Mouse (Mus musculus): ENCODE results near the gene Rpl26.
"Not testable (repeated sequence)": the region's sequence is repeated elsewhere in the genome, so short reads cannot be mapped to it uniquely, and the experiment has no call there.

Rpl26 gene

DNA sequence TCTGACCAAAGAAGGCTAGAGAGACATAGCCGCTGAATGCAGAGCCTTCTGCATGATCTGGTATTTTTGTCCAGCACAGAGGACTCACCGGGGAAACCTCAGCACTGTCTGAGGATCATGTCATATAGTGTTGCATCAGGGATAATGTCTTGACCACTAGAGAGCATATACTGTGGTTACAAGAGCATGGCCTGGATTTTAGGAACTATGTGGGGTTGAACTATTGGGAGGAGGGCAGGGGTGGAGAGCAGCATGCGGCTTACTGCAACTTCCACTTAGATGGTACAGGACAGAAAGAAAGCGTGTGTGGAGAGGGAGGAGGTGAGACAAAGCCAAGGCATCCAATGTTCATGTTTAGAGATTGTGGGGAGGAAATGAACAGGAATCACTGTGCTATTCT, 13.2 kb downstream of the Rpl26 start:
- DNase-seq (ENCODE audit: low read depth, low spot score), result no peak

DNA sequence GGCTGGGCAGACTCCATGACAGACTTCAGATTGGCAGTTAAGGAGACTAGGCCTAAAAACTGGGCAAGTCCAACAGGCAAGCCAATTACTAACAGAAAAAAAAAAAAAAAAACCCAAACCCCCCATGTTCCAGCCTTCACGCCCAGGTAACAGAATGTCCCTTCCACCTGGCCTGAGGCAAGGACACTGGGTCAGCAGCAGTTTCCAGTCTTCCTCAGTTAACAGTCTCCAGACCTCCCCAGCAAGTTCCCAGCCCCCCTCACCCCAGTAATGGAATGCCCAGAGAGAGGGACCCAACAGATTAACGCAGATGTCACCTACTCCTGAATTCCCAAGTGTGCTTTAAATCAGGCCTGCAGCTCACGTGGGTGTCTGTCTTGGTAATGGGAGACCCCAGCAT, 21.8 kb downstream of the Rpl26 start:
- no peak for DNase-seq (ENCODE audit: low read depth, low spot score)

DNA sequence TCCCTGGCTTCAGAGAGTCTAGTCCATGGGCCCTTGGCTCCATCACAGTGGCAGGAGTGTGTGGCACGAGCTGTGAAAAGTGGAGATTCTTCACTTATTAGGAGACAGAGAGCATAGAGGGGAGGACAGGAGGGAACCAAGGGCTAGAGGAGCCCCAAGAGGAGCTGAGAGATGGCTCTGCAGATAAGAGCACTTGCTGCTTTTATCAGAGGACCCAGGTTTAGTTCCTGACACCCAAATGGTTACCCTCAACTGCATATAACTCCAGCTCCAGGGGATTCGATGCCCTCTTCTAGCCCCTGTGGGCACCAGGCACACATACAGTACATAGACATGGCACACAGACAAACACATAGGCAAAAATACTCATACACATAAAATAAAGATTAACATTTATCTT, 23.4 kb downstream of the Rpl26 start:
- no peak for DNase-seq (ENCODE audit: low read depth, low spot score)

DNA sequence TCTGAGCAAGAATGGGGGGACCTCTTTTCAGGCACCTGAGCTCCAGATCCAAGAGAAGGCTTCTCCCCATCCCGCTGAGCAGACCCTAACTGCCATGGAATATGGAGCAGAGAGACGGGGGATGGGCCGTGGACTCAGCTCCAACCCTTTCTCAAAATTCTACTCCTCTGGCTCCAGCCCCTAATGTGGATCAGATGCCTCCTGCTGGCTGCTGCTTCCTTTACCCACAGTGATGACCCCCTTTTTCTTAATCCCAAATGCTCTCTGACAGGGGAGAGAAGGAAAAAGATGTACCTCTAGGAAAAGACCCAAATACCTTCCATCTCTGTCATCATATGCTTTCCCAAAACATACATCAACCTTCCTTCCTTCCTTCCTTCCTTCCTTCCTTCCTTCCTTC, 25.6 kb downstream of the Rpl26 start, which contains the start of gene Odf4:
TSS of gene Odf4 (minus strand) at position 101 of the 400 bp plus-strand sequence.
- DNase-seq (ENCODE audit: low read depth, low spot score), result no peak

DNA sequence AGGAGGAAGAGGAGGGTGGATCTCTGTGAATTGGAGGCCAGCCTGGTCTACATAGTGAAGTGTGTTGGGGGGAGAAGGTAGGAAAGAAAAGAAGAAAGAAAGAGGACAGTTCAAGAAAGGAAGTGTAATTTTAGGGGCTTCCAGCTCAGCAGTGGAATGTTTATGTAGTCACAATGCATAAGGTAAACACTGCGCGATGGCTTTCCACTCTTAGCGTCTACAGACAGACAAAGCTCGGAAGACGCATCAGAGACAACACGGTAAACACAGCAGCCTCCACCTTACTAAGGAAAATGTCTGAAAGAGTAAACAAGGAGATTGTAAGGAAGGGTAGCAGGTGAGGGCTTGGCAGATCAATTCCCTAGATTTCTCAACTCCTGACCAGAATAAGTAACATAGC, 28.6 kb downstream of the Rpl26 start:
- DNase-seq (ENCODE audit: low read depth, low spot score), result no peak

DNA sequence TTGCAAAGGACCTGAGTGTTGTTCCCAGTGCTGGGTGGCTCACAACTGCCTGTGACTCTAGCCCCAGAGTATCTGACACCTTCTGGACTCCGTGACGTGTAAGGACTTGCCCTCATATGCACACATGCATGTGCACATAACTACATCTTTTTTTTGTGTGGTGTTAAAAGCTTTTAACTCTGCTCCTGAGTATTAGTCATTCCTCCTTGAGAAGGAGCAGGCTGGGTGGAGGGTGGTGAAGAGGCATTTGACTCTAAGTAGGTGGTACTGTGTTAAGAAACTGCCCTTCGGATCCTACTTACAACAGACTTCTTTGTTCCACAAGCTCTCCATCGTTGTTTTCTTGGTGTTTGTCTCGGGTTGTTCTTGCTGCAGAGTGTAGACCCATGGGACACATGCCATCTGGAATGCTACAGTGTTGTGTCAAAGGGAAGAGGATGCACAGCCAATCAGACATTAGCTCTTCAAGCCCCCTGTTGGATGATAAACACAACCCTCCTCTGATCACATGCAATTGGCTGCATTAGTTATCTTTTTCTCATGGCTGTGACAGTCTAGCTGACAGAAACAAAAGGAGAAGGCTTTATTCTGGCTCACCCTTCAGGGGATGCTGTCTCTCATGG, 32.6 kb downstream of the Rpl26 start:
- no peak for DNase-seq (ENCODE audit: low read depth, low spot score)

DNA sequence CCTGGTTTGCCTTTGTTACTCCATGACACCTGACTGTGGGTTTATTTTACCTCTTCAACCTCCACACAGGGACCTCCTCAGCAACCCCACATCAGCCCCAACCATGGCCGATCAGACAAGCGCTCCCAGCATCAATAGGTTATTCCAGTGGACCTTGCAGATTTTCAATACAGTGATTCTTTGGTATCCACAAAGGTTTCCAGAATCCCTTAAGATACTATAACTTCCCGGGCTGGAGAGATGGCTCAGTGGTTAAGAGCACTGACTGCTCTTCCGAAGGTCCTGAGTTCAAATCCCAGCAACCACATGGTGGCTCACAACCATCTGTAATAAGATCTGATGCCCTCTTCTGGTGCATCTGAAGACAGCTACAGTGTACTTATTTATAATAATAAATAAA, 35.6 kb downstream of the Rpl26 start:
- DNase-seq (ENCODE audit: low read depth, low spot score), result not testable (repeated sequence)

DNA sequence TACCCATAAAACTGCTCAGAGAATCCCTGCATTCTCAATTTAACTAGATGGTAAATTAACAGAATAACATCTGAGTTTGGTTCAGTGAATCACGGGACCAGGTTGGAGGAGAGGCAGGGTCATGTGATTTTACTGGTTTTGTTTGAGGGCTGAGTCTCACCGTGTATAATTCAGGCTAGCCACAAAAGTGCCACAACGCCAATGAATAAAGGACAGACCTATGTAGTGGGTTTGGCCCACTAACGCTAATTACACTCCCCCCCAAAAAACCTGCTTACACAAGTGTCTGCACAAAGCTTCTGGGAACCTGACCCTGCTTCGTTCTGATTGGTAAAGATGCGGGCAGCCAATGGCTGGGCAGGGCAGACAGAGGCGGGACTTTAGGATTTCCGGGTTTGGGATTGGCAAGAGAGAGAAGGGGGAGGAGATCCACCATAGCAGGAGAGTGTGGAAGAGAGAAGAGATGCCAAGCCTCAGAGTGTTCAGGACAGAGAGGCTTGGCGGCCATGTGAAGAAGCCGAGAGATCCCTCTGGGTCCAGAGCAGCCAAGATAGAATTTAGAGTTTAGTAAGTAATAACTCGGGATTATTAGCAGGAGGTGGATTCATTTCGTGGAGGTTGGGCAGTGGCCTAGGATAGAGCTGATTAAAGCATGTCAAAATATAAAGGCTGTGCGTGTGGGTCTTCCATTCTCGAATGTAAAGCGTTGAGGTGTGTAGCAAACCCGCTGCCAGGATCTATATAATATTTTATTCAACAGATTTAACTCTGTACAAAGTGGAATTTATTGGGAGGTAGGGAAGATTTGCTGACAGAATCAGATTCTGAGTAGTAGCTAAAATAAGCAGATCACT, 38.3 kb downstream of the Rpl26 start:
- DNase-seq (ENCODE audit: low read depth, low spot score), result peak; percentile 76

DNA sequence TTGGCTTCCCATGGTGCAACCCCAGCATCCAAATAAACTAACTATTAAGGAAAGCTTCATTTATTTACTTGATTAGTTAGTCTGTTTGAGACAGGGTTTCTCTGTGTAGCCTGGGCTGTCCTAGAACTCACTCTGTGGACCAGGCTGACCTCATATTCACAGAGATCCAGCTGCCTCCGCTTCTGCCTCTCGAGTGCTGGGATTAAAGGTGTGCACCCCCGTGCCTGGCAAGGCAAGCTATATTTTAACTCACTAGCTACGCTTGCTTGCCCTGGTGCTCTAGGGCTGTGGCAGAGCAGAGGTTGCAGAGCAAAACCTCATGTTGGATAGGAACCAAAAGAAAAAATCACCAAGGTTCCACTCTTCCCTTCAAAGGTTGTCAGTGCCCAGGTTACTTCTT, 39.1 kb downstream of the Rpl26 start:
- no peak for DNase-seq (ENCODE audit: low read depth, low spot score)

DNA sequence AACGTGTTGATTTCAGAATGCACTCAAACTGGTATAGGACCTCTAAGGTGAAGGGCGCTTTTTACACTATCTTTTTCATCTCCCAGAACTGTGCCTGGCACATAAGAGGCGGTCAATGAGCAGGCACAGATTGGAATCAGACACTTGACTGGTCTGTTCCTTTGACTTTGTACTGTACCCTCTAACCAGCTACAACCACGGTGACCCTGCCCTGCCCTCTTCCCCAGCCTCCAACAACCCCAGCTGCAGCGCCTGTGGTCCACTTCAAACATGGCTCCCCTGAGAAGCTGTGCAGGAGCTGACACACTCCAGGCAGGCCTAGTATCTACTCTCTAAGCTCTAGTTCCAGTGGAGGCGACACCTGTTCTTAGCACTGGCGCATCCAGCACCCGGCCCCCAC, 41.3 kb downstream of the Rpl26 start:
- no peak for DNase-seq (ENCODE audit: low read depth, low spot score)

DNA sequence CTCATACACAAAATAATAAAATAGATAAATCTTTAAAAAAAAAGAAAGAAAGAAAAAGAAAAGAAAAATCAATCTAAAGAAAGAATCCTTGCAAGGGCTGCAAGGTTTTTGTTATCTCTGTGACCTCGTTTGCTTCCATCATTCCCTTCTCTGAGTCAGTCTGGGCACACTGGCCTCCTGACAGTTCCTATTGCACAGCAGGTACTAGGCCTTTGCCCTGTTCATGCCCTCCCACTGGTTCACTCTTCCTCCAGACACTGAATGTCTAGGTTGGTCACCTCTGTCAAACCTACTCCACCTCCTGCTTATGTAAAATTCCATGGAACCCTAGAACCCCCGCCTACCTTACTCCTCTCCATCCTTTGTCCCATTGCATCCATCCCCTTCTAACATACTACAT, 43.9 kb downstream of the Rpl26 start:
- no peak for DNase-seq (ENCODE audit: low read depth, low spot score)

DNA sequence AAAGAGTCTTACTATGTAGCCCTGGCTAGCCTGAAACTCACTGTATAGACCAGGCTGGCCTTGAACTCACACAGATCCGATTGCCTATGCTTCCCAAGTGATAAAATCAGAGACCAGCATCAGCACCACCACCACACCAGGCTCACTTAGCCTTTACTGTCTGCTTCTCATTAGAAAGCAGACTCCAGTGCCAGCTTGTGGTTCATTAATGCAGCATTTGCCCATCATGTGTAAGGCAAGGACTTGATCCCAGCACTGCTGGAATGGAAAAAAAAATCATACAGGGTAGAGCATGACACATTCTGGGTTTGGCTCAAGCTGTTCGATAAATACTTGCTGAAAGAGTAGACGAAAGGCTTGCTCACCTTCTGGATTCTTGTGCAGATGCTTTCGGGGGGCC, 44.6 kb downstream of the Rpl26 start:
- DNase-seq (ENCODE audit: low read depth, low spot score), result no peak

DNA sequence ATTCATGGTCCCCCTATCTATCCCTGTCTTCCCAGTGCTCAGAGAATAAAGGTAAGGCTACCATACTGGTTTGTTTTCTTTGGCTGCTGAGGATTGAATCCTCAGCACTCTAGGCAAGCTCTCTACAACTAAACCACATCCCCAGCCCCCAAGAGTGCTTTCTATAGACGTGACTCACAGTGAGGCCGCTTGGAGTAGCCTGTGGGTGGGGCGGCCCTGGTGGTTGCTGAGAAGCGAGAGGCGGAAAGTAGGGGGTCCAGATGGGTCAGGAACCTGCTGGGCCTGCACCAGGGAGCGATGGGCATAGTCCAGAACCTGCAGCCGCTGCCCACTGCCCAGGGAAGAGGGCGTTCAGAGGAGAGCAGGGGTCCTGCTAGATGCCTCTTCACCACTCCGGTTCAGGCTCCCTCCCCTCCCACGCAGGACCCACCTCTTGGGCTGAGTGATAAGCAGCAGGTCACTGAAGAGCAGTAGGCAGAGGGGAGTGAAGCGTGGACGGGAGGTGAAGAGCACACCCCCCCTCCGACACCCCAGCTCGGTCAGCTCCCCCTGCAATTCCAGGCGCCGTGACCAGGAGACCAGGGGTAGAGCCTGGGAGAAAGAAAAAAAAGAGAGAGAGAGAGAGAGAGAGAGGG, 45.5 kb downstream of the Rpl26 start:
- DNase-seq (ENCODE audit: low read depth, low spot score), result no peak

DNA sequence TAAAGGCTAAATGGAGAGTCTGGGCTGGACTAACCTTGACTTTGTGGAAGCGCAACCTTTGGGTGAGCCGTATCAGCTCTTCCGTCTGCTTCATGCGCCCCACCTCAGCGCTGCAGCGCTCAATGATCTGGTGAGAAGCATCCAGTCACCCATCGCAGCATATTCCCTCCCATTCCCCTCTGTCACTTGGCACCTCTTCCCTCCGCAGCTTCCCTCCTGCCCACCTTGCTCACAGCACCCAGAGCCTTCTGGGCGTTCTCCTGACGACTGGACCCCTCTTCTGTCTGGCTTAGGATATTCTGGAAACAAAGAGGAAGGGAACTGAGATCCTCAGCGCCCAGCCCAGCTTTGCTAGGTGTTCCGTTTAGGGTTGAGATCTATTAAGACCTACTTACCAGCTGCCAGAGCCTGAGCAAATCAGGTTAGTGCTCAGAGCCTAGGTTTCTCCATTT, 46.2 kb downstream of the Rpl26 start:
- DNase-seq (ENCODE audit: low read depth, low spot score), result no peak

DNA sequence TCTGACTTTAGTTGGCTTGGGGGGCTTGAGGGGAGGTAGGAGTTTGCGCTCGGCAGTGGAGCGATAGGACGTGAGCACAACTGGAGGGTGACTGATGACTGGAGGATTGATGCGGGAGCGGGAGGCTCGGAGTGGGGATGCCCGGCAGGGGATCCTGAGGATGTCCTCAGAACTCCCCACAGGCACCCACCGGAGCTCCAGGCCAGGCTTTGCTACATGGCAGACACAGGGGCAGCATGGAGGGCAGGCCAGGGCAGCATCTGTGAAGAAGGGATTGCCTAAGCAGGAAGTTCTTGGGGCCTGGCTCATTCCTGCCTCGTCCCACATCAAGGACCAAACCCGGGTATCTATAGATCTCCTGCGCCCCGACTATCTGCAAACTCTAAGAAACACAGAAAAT, 52.5 kb downstream of the Rpl26 start:
- DNase-seq (ENCODE audit: low read depth, low spot score), result no peak

DNA sequence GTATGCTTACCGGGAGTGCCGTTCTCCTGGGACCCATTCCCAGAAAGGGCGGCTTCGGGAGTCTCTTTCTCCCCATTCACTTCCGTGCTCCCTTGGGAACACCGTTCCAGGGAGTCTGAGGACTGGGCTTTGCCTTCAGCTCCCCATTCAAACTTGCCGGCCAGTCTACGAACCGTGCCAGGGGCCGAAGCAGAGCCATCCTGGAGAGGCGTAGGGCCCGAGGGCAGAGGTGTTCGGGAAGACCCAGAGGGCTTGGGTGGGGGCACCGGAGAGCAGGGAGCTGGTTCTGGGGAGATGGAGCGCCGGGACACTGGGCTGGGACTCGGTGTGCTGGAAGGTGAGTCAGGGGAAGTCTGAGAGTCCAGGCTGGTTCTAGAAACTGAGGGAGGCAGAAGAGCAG, 53.0 kb downstream of the Rpl26 start:
- no peak for DNase-seq (ENCODE audit: low read depth, low spot score)

DNA sequence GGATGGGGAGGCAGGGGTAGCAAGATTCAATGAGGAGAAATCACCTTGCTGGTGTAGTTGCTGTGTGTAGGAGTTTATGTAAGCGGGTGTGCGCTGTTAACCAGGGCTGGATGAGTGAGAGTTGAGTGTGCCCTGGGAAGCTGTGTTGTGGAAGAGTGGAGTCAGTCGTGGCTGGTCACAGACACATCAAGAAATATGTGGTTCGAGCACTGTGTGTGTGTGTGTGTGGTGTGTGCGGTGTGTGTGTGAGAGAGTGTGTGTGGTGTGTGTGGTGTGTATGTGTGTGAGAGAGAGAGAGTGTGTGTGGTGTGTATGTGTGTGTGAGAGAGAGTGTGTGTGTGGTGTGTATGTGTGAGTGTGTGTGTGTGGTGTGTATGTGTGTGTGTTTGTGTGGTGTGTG, 54.1 kb downstream of the Rpl26 start:
- DNase-seq (ENCODE audit: low read depth, low spot score), result no peak

DNA sequence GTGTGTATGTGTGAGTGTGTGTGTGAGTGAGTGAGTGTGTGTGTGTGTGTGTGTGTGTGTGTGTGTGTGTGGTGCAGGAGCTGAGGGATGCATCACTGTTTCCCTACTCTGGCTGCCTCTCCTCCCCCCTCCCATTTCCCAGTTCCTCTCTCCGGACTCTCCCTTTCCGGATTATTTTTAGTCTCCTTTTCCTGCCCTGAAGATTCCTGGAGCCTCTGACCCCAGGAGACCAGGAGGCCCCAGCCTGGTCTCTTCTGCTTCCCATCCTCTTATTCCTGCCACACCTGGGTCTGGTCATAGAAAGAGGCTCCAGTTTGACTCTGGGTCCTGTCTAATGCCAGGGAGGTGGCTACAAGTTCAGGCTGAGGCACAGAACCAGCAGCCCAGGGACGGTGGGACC, 54.7 kb downstream of the Rpl26 start:
- no peak for DNase-seq (ENCODE audit: low read depth, low spot score)

Data from WW6 (cell line).